In genomic region chr17:47767081-47767455, GRCm38 (mm10) we compare ENCODE assay signal across 24 mouse cellular contexts. TPM values are rescaled to one million over a fixed set of nuclear protein-coding genes. Genes with fewer than 3 reads are reported as not detected.
DNase-seq lines count a peak whose midpoint lies in the region; ATAC-seq and TF ChIP-seq lines count a peak whose summit lies in the region.
"Had no signal": no experiment of that assay in that cellular context is flagged by ENCODE, and none has a peak within 500 bp of the region (broad histone marks: within the 10 kb centered on the region; RNA-seq: fewer than 3 reads in every experiment).

No protein-coding gene starts in this region.

- no peak for TF ChIP-seq CTCF in G1E (IDR thresholded peaks at IDR 0.05; ENCODE audit: low read depth, low read length)

- H3K4me1 ChIP-seq in G1E (ENCODE audit: insufficient read depth, low read depth, low read length): peaks cover 57% of the 10 kb centered on the region

- H3K36me3 ChIP-seq in G1E (replicated peaks): peaks cover 35% of the 10 kb centered on the region
- H3K36me3 ChIP-seq: embryonic facial prominence, embryonic 10.5 days; forebrain, embryonic 12.5 days; heart, embryonic 12.5 days; hindbrain, embryonic 12.5 days; limb, embryonic 12.5 days; midbrain, embryonic 10.5 days had no signal

- DNase-seq in lung, adult 18-20 months: peak; percentile 46 to 53
- DNase-seq in lung, postnatal 10 days: no peak
- no peak for DNase-seq in G1E (ENCODE audit: low spot score)
- DNase-seq in frontal cortex, adult 2 months (ENCODE audit: extremely low spot score in 1 of 2, low spot score in 1 of 2): no peak
- no peak for DNase-seq in kidney, postnatal 10 days
- DNase-seq in urinary bladder, postnatal 10 days (ENCODE audit: low spot score): no peak
- DNase-seq: adrenal gland, postnatal 25 days; cerebellum, adult 2 months; cerebellum, postnatal 36 days; heart, postnatal 14 days; right cerebral cortex, postnatal 4 days; thymus, postnatal 25 days had no signal

- peaks cover 13% of the 10 kb centered on the region for H3K9me3 ChIP-seq in G1E (replicated peaks)
- H3K9me3 ChIP-seq: forebrain, embryonic 12.5 days; hindbrain, embryonic 12.5 days had no signal

- peak; percentile 29; the same call in 1 of the 2 replicates for ATAC-seq in G1E (ENCODE audit: extremely low read depth, insufficient number of reproducible peaks, low FRiP score, poor library complexity, severe bottlenecking)
- ATAC-seq in granulocyte monocyte progenitor cell, adult 5-6 weeks (replicated peaks; ENCODE audit: poor library complexity, severe bottlenecking): peak; percentile 25
- peak; percentile 39 for ATAC-seq in megakaryocyte, adult 5-6 weeks (ENCODE audit: poor library complexity, severe bottlenecking)

- no peak overlapping the region; the same call in 1 of the 2 replicates for H3K4me3 ChIP-seq in G1E (ENCODE audit: low read depth, low read length)
- H3K4me3 ChIP-seq: embryonic facial prominence, embryonic 10.5 days; forebrain, embryonic 12.5 days; heart, embryonic 12.5 days; hindbrain, embryonic 12.5 days; limb, embryonic 12.5 days; midbrain, embryonic 10.5 days had no signal

- no peaks in the 10 kb centered on the region; the same call in 1 of the 2 replicates for H3K27me3 ChIP-seq in G1E (ENCODE audit: insufficient read depth, low read length)
- H3K27me3 ChIP-seq: heart, embryonic 12.5 days had no signal

RNA-seq across cellular contexts. Expression of gene Tfeb, which starts 30.2 kb away (rescaled TPM):
- total RNA-seq in G1E (2014; fragmentation: Nextera tagmentation): 11.9 and 17.8 TPM in 2 replicates
- 10.7 and 11.6 TPM in 2 replicates for total RNA-seq in G1E (2017)
- 57.0 and 73.2 TPM in 2 replicates for polyA plus RNA-seq in G1E (2012)
- total RNA-seq in granulocyte monocyte progenitor cell, adult 5-6 weeks (2014; fragmentation: Nextera tagmentation): 6.7 and 9.4 TPM in 2 replicates
- 6.9 and 7.8 TPM in 2 replicates for total RNA-seq in granulocyte monocyte progenitor cell, adult 5-6 weeks (2017)
- total RNA-seq in megakaryocyte, adult 5-6 weeks (2015): 31.0 and 31.7 TPM in 2 replicates
- total RNA-seq in megakaryocyte, adult 5-6 weeks (2017): 38.5 and 39.9 TPM in 2 replicates
- 9.5 and 9.9 TPM in 2 replicates for polyA plus RNA-seq in frontal cortex, adult 2 months (2012; rRNA removed)

RNA-seq across cellular contexts. Expression of gene Pgc, which starts 40.4 kb away (rescaled TPM):
- total RNA-seq in G1E (2014; fragmentation: Nextera tagmentation) (not detected in 2 replicates), G1E (2017) (not detected in 2 replicates)
- polyA plus RNA-seq in G1E (2012): not detected in 2 replicates
- total RNA-seq in granulocyte monocyte progenitor cell, adult 5-6 weeks (2014; fragmentation: Nextera tagmentation): not detected in 2 replicates
- total RNA-seq in granulocyte monocyte progenitor cell, adult 5-6 weeks (2017): not detected in 2 replicates
- not detected in 2 replicates for total RNA-seq in megakaryocyte, adult 5-6 weeks (2015)
- total RNA-seq in megakaryocyte, adult 5-6 weeks (2017): not detected in 2 replicates
- not detected in 2 replicates for polyA plus RNA-seq in frontal cortex, adult 2 months (2012; rRNA removed)
- total RNA-seq: adrenal gland, postnatal 25 days; heart, postnatal 14 days; layer of hippocampus, postnatal 25 days; left cerebral cortex, postnatal 10 days had no signal
- polyA plus RNA-seq: forebrain, embryonic 12.5 days; heart, embryonic 12.5 days; hindbrain, embryonic 12.5 days; kidney, embryonic 14.5 days; limb, embryonic 12.5 days; neural tube, embryonic 11.5 days had no signal

Comparison
In these comparisons a context has a peak if more than half of its experiments do, and no peak if none do; other contexts are left out.
1. DNase-seq: peak in lung, adult 18-20 months (2 of 2); none in lung, postnatal 10 days (single experiment), G1E (single experiment), frontal cortex, adult 2 months (0 of 2), kidney, postnatal 10 days (single experiment) and urinary bladder, postnatal 10 days (single experiment).
2. Peak in every context shown above with its lines, with median percentiles within 50 percentile points of each other: ATAC-seq.